Mouse (Mus musculus) limb, embryonic 10.5 days (tissue): ENCODE results near the gene Adgrg5. TPM values are rescaled to one million over a fixed set of nuclear protein-coding genes. Genes with fewer than 3 reads are reported as not detected.

ENCODE experiments used
- DNase-seq: peaks from one replicate; pipeline ENCODE4 v3.0.0-alpha.2; 2017; ENCODE audit warnings: low spot score
- H3K27ac ChIP-seq: fragments of 300-500 bp; sonication (generic); 2 replicates; pipeline ENCODE4 v1.5.1; 2016; ENCODE audit warnings: mild to moderate bottlenecking
- H3K27me3 ChIP-seq: fragments of 300-500 bp; sonication (generic); 2 replicates; pipeline ENCODE4 v1.6.1; 2016; ENCODE audit warnings: low read depth, mild to moderate bottlenecking; ENCODE audit not compliant: poor library complexity, severe bottlenecking
- H3K36me3 ChIP-seq: fragments of 300-500 bp; sonication (generic); 2 replicates; pipeline ENCODE4 v1.6.1; 2016; ENCODE audit warnings: mild to moderate bottlenecking, moderate library complexity
- H3K4me1 ChIP-seq: fragments of 300-500 bp; sonication (generic); 2 replicates; pipeline ENCODE4 v1.6.1; 2016
- H3K4me3 ChIP-seq: fragments of 300-500 bp; sonication (generic); 2 replicates; pipeline ENCODE4 v1.5.1; 2016; ENCODE audit warnings: mild to moderate bottlenecking, moderate library complexity
- H3K9me3 ChIP-seq: fragments of 300-500 bp; sonication (generic); replicated peaks from 2 replicates; pipeline ENCODE4 v1.6.1; 2016; ENCODE audit warnings: mild to moderate bottlenecking
- WGBS: fragments of 180-500 bp; shearing (Covaris S2); methylation state at CpG from one replicate; pipeline ENCODE4 v1.1.7; 2016; 5-methylcytosine and 5-hydroxymethylcytosine counted together
- polyA plus RNA-seq: library from polyadenylated mRNA; unstranded; fragments of >200 nt; fragmentation: Nextera tagmentation; extraction: Ambion mirVana; gene quantifications from 2 replicates; pipeline ENCODE4 v1.2.1, GENCODE M21; 2016

Adgrg5 gene
- 0.18 and 0.74 TPM in 2 replicates for polyA plus RNA-seq

GRCm38 (mm10) chr8:94923405-94923804, at the start of gene Adgrg5:
Gene Adgrg5 (plus strand): TSS chr8:94923694.
- peaks cover 10% of the 10 kb centered on the region for H3K4me1 ChIP-seq
- H3K4me3 ChIP-seq: no peak within 1 kb of the TSS
- 0 out of 2 replicates have a peak, but pooled peaks cover 8% of the 10 kb centered on the region for H3K27me3 ChIP-seq
- 56% methylated on average over 8 of the region's 8 CpGs for WGBS
- H3K9me3 ChIP-seq: no peaks in the 10 kb centered on the region
- H3K27ac ChIP-seq: peak within 1 kb of the TSS; percentile 59
- DNase-seq: no peak
- no peaks in the 10 kb centered on the region for H3K36me3 ChIP-seq

DNA sequence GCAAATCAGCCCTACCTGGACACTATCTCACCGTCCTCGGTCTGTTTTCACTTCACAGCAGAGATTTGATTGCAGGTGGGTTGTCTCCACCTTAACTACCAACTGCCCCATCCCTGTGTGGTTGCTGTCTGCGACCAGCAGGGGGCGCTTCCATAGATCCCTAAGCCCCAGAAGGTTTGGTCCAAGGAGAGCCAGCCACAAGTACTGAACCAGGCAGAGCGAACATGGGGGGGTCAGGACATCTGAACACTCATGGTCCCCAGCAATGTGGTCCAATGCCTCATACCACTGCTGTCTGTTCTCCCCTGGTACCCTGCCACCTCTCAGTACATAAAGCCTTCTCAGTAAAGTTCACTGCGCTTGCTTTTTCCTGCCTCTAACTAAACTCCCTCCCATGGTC, 49.1 kb upstream of the Adgrg5 start:
- peaks cover 73% of the 10 kb centered on the region for H3K4me1 ChIP-seq
- peaks cover 5% of the 10 kb centered on the region for H3K36me3 ChIP-seq
- no peak overlapping the region for H3K27ac ChIP-seq
- DNase-seq: peak; percentile 87
- H3K9me3 ChIP-seq: no peaks in the 10 kb centered on the region
- H3K4me3 ChIP-seq: peak overlapping the region; percentile 81
- 10% methylated on average over 6 of the region's 6 CpGs for WGBS
- peaks cover 19% of the 10 kb centered on the region; the same call in 1 of the 2 replicates for H3K27me3 ChIP-seq

DNA sequence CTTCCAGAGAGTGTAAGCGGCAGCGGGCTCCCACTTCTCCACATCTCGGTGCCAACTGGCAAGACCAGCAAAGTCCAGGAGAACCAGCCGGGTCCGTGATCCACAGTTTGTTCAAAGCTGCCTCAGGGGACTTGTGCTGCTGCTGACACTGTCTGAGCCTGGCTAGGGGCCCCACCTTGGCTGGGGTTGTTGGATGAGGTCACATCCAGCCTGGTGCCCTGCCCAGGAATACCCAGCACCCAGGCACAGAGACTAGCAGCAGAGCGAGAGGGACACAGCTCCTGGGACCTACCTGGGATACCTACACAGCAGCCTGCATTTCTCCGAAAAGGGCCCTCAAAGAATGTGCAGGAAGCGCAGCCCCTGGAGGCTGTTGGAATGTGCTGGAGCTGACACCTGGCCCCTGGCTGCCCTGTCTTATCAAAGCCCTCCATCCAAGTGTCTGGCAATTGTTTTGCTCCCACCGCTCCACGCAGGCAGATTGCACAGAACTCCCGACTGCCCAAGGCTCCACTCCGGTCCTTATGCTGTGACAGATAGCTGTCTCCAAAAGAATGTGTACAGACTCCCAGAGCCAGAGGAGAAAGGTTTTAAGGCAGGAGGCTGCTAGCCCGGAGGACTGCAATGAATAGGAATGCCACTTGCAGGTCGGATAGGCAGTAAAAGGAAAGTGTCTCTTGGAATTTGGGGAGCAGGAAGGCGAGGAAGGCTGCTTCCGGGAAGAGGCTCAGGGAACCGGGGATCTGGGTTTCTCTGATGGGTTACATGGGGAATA, 48.2 kb upstream of the Adgrg5 start:
- Histone ChIP-seq H3K36me3 (no peaks in the 10 kb centered on the region), H3K27ac (peak overlapping the region; percentile 85), H3K4me3 (peak overlapping the region; percentile 81), H3K4me1 (peaks cover 64% of the 10 kb centered on the region), H3K9me3 (no peaks in the 10 kb centered on the region), H3K27me3 (peaks cover 12% of the 10 kb centered on the region; the same call in 1 of the 2 replicates)
- 12% methylated on average over 17 of the region's 17 CpGs for WGBS
- no peak for DNase-seq

- H3K27me3 ChIP-seq: peaks cover 12% of the 10 kb centered on the region; the same call in 1 of the 2 replicates
- peak overlapping the region; percentile 85 for H3K27ac ChIP-seq
- H3K36me3 ChIP-seq: no peaks in the 10 kb centered on the region
- no peak for DNase-seq
- WGBS: under 1% methylated on average over 16 of the region's 20 CpGs
- peak overlapping the region; percentile 81 for H3K4me3 ChIP-seq
- no peaks in the 10 kb centered on the region for H3K9me3 ChIP-seq
- H3K4me1 ChIP-seq: peaks cover 59% of the 10 kb centered on the region
These were observed 47.7 kb upstream of the Adgrg5 start for GRCm38 (mm10) chr8:94875871-94876150.

DNA sequence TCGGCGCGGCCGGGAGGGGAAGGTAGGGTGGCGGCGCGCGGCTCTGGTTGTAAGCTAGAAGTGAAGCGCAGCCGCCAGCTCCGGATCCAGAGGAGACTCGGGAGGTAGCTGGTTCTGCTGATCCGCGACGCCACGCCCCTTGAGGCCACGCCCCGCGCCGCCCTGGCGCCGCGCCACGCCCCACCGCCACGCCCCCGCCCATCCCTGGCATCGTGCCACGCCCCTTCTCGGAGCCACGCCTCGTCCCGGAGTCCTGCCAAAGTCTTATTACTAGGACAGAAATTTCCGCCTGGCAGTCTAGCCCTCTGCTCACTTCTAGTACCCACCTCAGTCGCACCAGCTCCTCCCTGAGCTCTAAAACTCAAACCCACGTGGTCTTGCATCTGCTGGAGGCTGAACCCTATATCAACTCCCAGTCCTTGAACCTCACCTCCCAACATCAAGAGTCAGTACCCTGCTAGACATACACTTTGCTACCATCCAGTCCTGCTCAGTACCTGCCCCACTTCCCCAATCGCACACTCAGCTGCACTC, 47.2 kb upstream of the Adgrg5 start, which contains the start of gene Dok4:
Dok4 (minus strand) TSS at position 134 of the 534 bp plus-strand sequence.
- peak within 1 kb of the TSS; percentile 81 for H3K4me3 ChIP-seq
- peaks cover 54% of the 10 kb centered on the region for H3K4me1 ChIP-seq
- H3K36me3 ChIP-seq: no peaks in the 10 kb centered on the region
- H3K27ac ChIP-seq: peak within 1 kb of the TSS; percentile 85
- peaks cover 12% of the 10 kb centered on the region; the same call in 1 of the 2 replicates for H3K27me3 ChIP-seq
- DNase-seq: peak; percentile 98
- H3K9me3 ChIP-seq: no peaks in the 10 kb centered on the region
- WGBS: under 1% methylated on average over 37 of the region's 37 CpGs

DNA sequence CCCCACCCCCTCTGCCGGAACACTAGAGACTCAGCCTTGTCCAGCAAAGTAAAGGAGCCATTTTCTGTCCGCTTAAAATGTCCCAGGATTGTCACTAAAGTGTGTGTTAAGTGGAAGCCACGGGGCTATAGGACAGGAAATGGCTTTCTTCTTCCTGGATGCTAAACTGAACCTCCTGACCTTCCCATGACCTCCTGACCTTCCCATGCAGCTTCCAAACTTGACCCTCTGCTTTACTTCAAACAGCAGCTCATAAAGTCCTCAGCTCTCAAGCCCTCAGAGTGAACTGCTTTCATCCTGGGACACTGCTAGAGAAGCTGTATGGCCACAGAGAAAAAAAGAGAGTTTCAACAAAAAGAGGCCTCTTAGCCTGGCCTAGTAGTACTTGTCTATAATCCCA, 46.7 kb upstream of the Adgrg5 start:
- Histone ChIP-seq H3K27ac (peak overlapping the region; percentile 85), H3K4me3 (peak overlapping the region; percentile 81), H3K27me3 (peaks cover 12% of the 10 kb centered on the region; the same call in 1 of the 2 replicates), H3K9me3 (no peaks in the 10 kb centered on the region), H3K4me1 (peaks cover 49% of the 10 kb centered on the region), H3K36me3 (no peaks in the 10 kb centered on the region)
- 9% methylated on average over 3 of the region's 3 CpGs for WGBS
- DNase-seq: no peak

DNA sequence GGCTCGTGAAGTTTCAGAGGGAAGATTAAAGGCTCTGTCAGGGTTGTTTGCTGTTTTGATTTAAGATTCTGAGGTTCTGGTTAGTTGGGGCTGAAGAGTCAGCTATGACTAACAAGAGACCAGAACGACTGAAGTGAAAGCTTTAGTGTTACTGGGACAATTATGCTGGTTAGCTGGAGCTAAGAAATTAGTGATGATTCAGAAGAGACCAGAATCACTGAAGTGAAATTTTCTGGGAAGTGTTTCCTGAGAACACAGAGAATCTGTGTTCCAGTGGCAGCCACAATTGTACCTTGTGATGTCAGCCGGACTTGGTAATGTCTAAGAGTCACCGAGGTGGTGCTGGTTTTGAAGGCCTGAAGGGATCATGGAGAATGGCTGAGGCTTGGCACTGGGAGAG, 42.8 kb upstream of the Adgrg5 start:
- H3K4me3 ChIP-seq: no peak overlapping the region
- H3K27ac ChIP-seq: no peak overlapping the region
- no peaks in the 10 kb centered on the region for H3K36me3 ChIP-seq
- DNase-seq: no peak
- H3K4me1 ChIP-seq: peaks cover 27% of the 10 kb centered on the region
- WGBS: 65% methylated on average over 4 of the region's 4 CpGs
- H3K9me3 ChIP-seq: no peaks in the 10 kb centered on the region
- H3K27me3 ChIP-seq: no peaks in the 10 kb centered on the region

DNA sequence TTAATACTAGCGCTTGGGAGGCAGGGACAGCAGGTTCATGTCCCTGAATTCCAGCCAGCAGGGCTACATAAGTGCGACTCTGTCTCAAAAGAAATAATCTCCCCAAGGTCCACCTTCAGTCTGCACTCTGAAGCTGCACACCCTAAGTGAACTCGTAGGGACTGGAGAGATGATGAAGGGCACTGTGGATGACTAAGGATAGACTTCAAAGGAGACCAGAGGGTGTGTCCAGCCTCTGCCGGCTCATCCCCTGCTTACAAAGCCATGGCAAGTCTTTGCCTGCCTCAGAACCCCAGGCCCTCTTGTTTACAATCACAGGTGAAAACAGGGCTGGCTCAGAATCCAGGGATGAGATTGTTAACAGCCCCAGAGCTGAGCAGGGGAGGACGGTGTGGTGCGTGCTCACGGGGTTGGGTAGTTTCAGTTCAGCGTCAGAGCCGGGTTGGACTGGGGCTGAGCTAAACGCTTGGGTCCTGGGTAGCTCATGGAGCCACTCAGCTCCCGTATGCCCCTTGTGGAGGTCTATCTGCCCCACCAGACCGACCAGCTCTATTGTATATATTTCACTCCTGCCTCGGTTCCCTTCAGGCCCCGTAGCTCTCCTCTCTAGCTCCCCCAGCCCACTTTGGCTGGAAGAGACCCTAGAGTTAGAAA, 35.0 kb upstream of the Adgrg5 start:
- DNase-seq: no peak
- no peaks in the 10 kb centered on the region for H3K9me3 ChIP-seq
- H3K4me3 ChIP-seq: no peak overlapping the region
- peaks cover 37% of the 10 kb centered on the region for H3K4me1 ChIP-seq
- H3K27me3 ChIP-seq: no peaks in the 10 kb centered on the region
- 30% methylated on average over 14 of the region's 14 CpGs for WGBS
- no peaks in the 10 kb centered on the region for H3K36me3 ChIP-seq
- no peak overlapping the region for H3K27ac ChIP-seq

- Histone ChIP-seq H3K36me3 (no peaks in the 10 kb centered on the region), H3K4me1 (peaks cover 40% of the 10 kb centered on the region), H3K9me3 (no peaks in the 10 kb centered on the region), H3K4me3 (no peak overlapping the region), H3K27ac (0 out of 2 replicates have a peak overlapping the region, but pooled peaks have one; percentile 2), H3K27me3 (no peaks in the 10 kb centered on the region)
- 11% methylated on average over 2 of the region's 2 CpGs for WGBS
- no peak for DNase-seq
These were observed 30.6 kb upstream of the Adgrg5 start for GRCm38 (mm10) chr8:94892917-94893316.

DNA sequence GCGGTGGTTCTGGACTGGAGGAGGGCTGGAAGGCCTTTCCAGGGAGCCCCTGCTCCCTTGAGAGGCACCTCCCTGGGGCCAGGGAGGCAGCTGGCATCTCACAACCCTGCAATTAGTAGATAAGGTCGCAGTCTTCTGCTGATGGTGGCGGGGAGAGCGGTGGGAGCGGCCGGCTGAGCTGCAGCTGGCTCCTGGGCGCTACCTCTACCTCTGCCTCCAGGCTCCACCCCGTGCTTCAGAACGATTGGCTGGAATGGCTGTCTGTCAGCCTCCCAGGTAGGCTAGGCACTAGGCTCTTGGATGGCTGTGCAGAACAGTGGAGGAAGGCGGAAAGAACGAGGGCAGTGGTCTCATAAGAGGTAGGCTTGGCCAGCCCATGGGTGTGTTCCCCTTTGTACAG, 24.2 kb upstream of the Adgrg5 start:
- Histone ChIP-seq H3K27ac (peak overlapping the region; percentile 78), H3K9me3 (no peaks in the 10 kb centered on the region), H3K4me3 (0 out of 2 replicates have a peak overlapping the region, but pooled peaks have one; percentile 14), H3K27me3 (no peaks in the 10 kb centered on the region), H3K4me1 (peaks cover 75% of the 10 kb centered on the region), H3K36me3 (peaks cover 25% of the 10 kb centered on the region)
- WGBS: 14% methylated on average over 11 of the region's 11 CpGs
- DNase-seq: no peak

GRCm38 (mm10) chr8:94900617-94901016, 22.9 kb upstream of the Adgrg5 start:
- H3K4me3 ChIP-seq: peak overlapping the region; percentile 25; the same call in 1 of the 2 replicates

DNA sequence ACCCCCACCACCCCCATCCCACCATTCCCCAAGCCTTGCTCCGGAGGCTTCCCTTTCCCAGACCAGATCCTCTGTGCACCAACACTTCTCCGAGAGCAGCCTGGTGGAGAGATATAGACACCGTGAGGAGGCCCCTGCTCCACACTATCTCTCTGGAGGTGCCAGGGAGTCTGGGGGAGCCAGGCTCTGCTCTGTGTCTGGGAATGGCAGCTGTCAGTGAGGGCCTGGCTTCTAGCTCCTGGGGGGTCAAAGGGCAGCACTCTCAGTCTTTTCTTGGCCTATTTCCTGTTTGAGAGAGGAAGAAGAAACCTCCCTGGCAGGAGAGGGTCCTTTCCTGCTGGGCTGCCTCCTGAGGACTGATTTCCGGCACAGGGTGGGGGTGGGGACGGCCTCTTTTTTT, 22.5 kb upstream of the Adgrg5 start:
- H3K27me3 ChIP-seq: no peaks in the 10 kb centered on the region
- peak overlapping the region; percentile 25; the same call in 1 of the 2 replicates for H3K4me3 ChIP-seq
- no peaks in the 10 kb centered on the region for H3K9me3 ChIP-seq
- H3K4me1 ChIP-seq: peaks cover 73% of the 10 kb centered on the region
- 8% methylated on average over 5 of the region's 5 CpGs for WGBS
- peaks cover 42% of the 10 kb centered on the region for H3K36me3 ChIP-seq
- H3K27ac ChIP-seq: peak overlapping the region; percentile 78
- peak; percentile 53 for DNase-seq

More at GRCm38 (mm10) chr8:94900617-94901016, 22.9 kb upstream of the Adgrg5 start:
- Histone ChIP-seq H3K27me3 (no peaks in the 10 kb centered on the region), H3K27ac (peak overlapping the region; percentile 78), H3K4me1 (peaks cover 77% of the 10 kb centered on the region), H3K36me3 (peaks cover 38% of the 10 kb centered on the region), H3K9me3 (no peaks in the 10 kb centered on the region)
- DNase-seq: no peak
- 12% methylated on average over 6 of the region's 6 CpGs for WGBS

GRCm38 (mm10) chr8:94903709-94904108, 19.8 kb upstream of the Adgrg5 start:
- Histone ChIP-seq H3K27ac (peak overlapping the region; percentile 72), H3K4me1 (peaks cover 78% of the 10 kb centered on the region), H3K9me3 (no peaks in the 10 kb centered on the region), H3K27me3 (no peaks in the 10 kb centered on the region), H3K4me3 (peak overlapping the region; percentile 13; the same call in 1 of the 2 replicates), H3K36me3 (peaks cover 68% of the 10 kb centered on the region)
- peak; percentile 82 for DNase-seq
- WGBS: 19% methylated on average over 12 of the region's 12 CpGs
